Mouse (Mus musculus) lung, adult 2 months (tissue): ENCODE results near the gene Rragb.

ENCODE experiments used
- CTCF ChIP-seq: fragments of 200-500 bp; IDR thresholded peaks from 2 replicates; pipeline ENCODE4 v1.5.1; 2011; ENCODE audit warnings: mild to moderate bottlenecking, low read length, control low read depth; ENCODE audit not compliant: insufficient read depth
- POLR2A ChIP-seq: fragments of 200-500 bp; IDR thresholded peaks from 2 replicates; pipeline ENCODE4 v1.6.1; 2011; ENCODE audit warnings: low read depth, mild to moderate bottlenecking, control low read depth, low read length, borderline replicate concordance; ENCODE audit errors: extremely low read depth

GRCm38 (mm10) chrX:153155322-153155721, 15.5 kb downstream of the Rragb start:
- no peak for TF ChIP-seq POLR2A
- peak; percentile 57 for TF ChIP-seq CTCF
